Mouse (Mus musculus): ENCODE measurements around the gene Pced1b. TPM values are rescaled to one million over a fixed set of nuclear protein-coding genes. Genes with fewer than 3 reads are reported as not detected.
"Not testable (repeated sequence)": the region's sequence is repeated elsewhere in the genome, so short reads cannot be mapped to it uniquely, and the experiment has no call there.

Gene Pced1b
- polyA plus RNA-seq, 1 experiment from 2014 or later, result 2.3 TPM

DNA sequence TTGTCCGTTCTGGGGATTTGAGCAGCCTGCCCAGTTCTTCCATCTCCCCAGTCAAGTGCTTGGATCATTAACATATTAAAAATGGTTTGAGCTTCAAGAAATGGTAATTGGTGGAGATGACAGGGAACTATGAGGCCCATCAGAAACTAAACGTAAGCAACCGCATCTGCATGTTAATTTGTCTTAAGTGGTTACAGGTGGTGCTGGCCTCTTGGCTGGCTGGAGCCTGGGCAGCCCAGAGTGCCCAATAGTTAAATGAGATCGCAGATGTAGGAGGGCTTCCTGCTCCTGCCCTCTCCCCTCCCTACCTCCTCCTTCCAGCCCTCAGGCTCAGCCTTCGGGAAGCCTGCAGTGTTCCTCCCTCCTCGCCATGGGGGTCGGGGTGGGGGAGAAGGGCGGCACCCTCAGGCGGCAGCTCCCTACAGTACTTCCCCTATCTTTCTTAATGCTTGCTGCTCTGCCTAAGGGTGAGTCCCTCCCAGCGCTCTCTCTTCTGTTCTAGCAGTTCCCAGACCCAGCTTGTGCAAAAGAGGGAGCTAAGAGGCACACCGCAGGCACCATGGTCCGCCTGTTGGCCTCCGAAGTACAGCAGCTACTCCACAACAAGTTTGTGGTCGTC lies 136.7 kb downstream of the Pced1b start:
- Histone ChIP-seq H3K4me1 (peaks cover 17% of the 10 kb centered on the region), H3K27me3 (replicated peaks; ENCODE audit: low read depth, poor library complexity, severe bottlenecking) (no peaks in the 10 kb centered on the region), H3K9me3 (no peaks in the 10 kb centered on the region), H3K36me3 (replicated peaks) (no peaks in the 10 kb centered on the region; the same call in 1 of the 2 replicates), H3K4me3 (no peak overlapping the region), H3K27ac (replicated peaks) (peak overlapping the region; percentile 65; the same call in 1 of the 2 replicates)
- 61% methylated on average over 14 of the region's 14 CpGs for WGBS
- no peak for DNase-seq (ENCODE audit: low spot score)

DNA sequence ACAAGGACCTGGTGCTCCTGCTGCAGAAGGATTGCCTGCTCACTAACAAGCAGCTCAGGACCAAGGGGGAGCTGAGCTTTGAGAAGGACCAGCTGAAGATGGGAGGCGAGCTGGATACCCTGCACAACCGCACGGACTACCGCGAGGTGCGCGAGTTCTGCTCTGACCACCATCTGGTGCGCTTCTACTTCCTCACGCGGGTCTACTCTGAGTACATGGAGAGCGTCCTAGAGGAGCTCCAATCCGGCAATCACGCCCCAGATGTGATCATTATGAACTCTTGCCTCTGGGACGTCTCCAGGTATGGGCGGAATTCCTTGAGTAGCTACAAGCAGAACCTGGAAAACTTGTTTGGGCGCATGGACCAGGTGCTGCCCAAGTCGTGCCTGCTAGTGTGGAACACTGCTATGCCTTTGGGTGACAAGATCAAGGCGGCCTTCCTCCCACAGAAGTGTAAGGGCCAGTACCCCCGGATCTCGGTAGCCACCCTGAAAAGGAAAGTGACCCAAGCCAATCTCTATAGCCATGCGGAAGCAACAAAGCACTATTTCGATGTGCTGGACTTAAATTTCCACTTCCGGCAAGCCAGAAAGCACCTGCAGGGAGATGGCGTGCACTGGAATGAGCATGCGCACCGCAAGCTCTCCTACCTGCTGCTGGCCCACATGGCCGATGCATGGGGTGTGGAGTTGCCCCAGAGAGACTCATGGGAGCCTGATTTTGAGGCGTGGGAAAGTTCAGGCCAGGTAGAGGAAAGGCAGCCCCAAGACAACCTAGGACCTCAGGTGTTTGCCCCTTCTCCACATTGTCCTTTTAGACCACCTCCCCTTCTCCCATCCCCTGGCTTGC lies 137.5 kb downstream of the Pced1b start:
- H3K9me3 ChIP-seq, result no peaks in the 10 kb centered on the region
- no peaks in the 10 kb centered on the region for H3K27me3 ChIP-seq (replicated peaks; ENCODE audit: low read depth, poor library complexity, severe bottlenecking)
- no peaks in the 10 kb centered on the region; the same call in 1 of the 2 replicates for H3K36me3 ChIP-seq (replicated peaks)
- H3K4me3 ChIP-seq, result no peak overlapping the region
- peak overlapping the region; percentile 65; the same call in 1 of the 2 replicates for H3K27ac ChIP-seq (replicated peaks)
- 93% methylated on average over 28 of the region's 28 CpGs for WGBS
- DNase-seq (ENCODE audit: low spot score), result no peak
- H3K4me1 ChIP-seq, result peaks cover 17% of the 10 kb centered on the region

DNA sequence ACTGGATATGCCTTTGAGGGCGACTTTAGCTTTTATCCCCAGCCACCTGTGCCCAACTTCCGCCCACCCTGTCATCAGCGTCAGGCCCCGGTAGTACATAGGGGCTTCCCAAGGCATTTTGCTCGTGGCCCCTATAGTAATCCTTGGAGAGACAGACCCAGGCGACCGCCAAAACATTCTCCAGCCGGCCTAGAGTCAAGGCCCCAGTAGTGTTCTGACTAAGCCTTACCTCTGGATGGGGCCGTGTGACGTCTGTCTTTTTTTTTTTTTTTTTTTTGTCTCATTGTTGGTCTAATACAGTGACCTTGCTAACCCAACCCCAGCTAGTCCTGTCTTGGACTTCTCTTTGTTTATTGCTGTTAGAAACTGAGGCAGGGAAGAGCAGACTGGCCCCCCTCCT lies 138.3 kb downstream of the Pced1b start:
- not testable (repeated sequence) for H3K36me3 ChIP-seq (replicated peaks); H3K27ac ChIP-seq (replicated peaks); H3K4me3 ChIP-seq; H3K9me3 ChIP-seq; DNase-seq (ENCODE audit: low spot score); H3K27me3 ChIP-seq (replicated peaks; ENCODE audit: low read depth, poor library complexity, severe bottlenecking)
- H3K4me1 ChIP-seq, result peaks cover 14% of the 10 kb centered on the region
- 91% methylated on average over 10 of the region's 10 CpGs for WGBS

DNA sequence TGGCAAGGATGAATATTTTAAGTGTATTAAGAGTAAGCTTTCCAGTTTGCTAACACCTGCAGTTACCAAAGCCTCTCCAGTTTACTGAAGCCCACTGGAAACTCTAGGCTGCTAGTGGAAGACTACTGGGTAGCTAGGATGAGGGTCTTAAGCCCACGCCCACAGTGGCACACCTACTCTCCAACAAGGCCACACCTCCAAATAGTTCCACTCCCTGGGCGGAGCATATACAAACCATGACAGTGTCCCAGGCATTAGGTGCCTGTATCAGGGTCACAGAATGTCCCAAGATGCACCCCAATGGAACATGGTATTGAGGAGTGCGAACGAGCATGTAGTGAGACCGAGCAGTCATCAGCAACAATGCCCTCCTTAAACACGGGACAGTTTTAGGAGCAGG lies 140.9 kb downstream of the Pced1b start:
- no peaks in the 10 kb centered on the region for H3K9me3 ChIP-seq
- peaks cover 8% of the 10 kb centered on the region for H3K4me1 ChIP-seq
- no peaks in the 10 kb centered on the region for H3K27me3 ChIP-seq (replicated peaks; ENCODE audit: low read depth, poor library complexity, severe bottlenecking)
- no peak overlapping the region for H3K4me3 ChIP-seq
- 93% methylated on average over 6 of the region's 6 CpGs for WGBS
- DNase-seq (ENCODE audit: low spot score), result no peak
- no peaks in the 10 kb centered on the region; the same call in 1 of the 2 replicates for H3K36me3 ChIP-seq (replicated peaks)
- no peak overlapping the region for H3K27ac ChIP-seq (replicated peaks)

DNA sequence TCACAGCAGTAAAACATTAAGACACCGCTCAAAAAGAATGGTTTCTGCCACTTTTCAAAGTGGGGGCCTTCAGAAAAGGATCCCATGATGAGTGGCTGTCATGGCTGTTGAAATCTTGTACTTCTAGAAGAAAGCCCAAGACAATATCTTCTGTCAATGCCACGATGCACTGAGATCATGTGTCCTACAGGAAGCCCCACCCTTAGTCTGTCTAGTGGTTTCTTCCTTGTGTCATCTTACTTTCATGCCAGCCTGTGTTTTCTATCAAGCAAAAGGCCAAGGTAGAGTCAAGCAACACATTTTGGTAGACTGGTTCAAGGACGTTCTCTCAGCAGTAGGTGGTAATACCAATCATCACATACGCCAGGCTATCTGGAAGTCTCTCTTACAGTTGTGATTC lies 142.7 kb downstream of the Pced1b start:
- no peak overlapping the region for H3K4me3 ChIP-seq
- H3K9me3 ChIP-seq, result no peaks in the 10 kb centered on the region
- DNase-seq (ENCODE audit: low spot score), result no peak
- H3K4me1 ChIP-seq, result peaks cover 7% of the 10 kb centered on the region; the same call in 1 of the 2 replicates
- no peaks in the 10 kb centered on the region for H3K36me3 ChIP-seq (replicated peaks)
- WGBS, result 93% methylated on average over 4 of the region's 4 CpGs
- no peak overlapping the region for H3K27ac ChIP-seq (replicated peaks)
- H3K27me3 ChIP-seq (replicated peaks; ENCODE audit: low read depth, poor library complexity, severe bottlenecking), result no peaks in the 10 kb centered on the region

DNA sequence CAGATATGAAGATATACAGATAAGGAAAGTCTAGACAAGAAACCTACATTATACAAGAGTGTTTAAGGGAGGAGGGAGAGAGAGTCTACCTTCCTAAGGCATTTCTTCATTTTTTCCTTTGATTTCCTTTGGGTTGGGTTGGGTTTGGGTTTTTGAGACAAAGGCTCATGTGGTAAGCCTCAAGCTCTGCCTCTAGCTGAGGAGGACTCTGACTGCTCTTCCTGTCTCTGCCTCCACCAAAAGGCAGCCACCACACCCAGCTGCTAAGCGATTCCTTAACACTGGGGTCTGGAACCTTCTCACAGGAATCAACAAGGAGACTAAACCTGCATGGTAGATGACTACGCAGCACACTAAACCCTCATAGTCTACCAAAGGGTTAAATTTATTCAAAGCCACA lies 143.9 kb downstream of the Pced1b start:
- Histone ChIP-seq H3K9me3 (no peaks in the 10 kb centered on the region), H3K4me1 (peaks cover 8% of the 10 kb centered on the region; the same call in 1 of the 2 replicates), H3K4me3 (no peak overlapping the region), H3K27ac (replicated peaks) (no peak overlapping the region), H3K36me3 (replicated peaks) (no peaks in the 10 kb centered on the region), H3K27me3 (replicated peaks; ENCODE audit: low read depth, poor library complexity, severe bottlenecking) (no peaks in the 10 kb centered on the region)
- 91% methylated on average over 2 of the region's 2 CpGs for WGBS
- DNase-seq (ENCODE audit: low spot score), result no peak

DNA sequence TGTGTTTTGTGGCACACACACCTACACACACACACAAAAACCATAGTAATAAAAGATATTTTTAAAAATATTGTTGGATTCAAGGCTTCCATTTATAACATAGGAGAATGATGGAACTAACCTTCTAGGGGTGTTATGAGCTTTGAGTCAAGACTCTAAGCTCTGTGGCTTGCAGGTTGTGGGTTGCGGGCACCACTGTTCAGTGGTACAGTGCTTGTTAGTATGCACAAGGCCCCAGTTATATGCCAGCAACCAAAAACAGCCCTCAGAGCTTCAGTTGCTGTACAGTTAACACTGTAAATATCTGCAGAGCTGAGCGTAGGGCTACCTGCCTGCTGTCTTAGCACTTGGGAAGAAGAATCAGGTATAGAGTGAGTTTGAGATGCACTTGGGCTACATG lies 144.5 kb downstream of the Pced1b start:
- DNase-seq (ENCODE audit: low spot score), result no peak

DNA sequence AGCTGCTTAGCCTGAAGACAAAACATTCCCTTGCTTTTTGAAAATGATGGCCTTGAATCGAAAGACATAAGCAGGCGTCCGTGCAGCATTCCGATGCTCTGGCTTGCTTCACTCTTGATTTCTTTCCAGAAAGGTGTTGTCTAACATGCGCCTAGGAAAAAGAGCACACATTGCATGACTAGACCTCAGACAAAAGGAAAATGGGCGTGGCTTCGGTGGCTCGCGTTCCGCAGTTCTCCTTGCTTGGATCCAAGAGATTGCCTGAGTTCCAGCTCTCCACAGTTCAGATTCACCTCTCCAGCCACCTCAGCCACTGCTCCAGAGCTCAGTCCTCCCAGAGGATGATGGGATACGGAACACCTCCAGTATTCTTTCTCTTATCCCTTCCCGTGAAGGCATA lies 147.7 kb downstream of the Pced1b start:
- Histone ChIP-seq H3K4me1 (peaks cover 8% of the 10 kb centered on the region; the same call in 1 of the 2 replicates), H3K36me3 (replicated peaks) (no peaks in the 10 kb centered on the region), H3K27me3 (replicated peaks; ENCODE audit: low read depth, poor library complexity, severe bottlenecking) (no peaks in the 10 kb centered on the region), H3K9me3 (no peaks in the 10 kb centered on the region), H3K27ac (replicated peaks) (no peak overlapping the region; the same call in 1 of the 2 replicates), H3K4me3 (no peak overlapping the region)
- WGBS, result 85% methylated on average over 12 of the region's 12 CpGs
- DNase-seq (ENCODE audit: low spot score), result no peak

More for the DNA sequence above, 144.5 kb downstream of the Pced1b start:
- no peak overlapping the region for H3K27ac ChIP-seq (replicated peaks)
- peaks cover 8% of the 10 kb centered on the region; the same call in 1 of the 2 replicates for H3K4me1 ChIP-seq
- H3K4me3 ChIP-seq, result no peak overlapping the region
- no peaks in the 10 kb centered on the region for H3K36me3 ChIP-seq (replicated peaks)
- 93% methylated on average over 2 of the region's 2 CpGs for WGBS
- no peaks in the 10 kb centered on the region for H3K27me3 ChIP-seq (replicated peaks; ENCODE audit: low read depth, poor library complexity, severe bottlenecking)
- H3K9me3 ChIP-seq, result no peaks in the 10 kb centered on the region

DNA sequence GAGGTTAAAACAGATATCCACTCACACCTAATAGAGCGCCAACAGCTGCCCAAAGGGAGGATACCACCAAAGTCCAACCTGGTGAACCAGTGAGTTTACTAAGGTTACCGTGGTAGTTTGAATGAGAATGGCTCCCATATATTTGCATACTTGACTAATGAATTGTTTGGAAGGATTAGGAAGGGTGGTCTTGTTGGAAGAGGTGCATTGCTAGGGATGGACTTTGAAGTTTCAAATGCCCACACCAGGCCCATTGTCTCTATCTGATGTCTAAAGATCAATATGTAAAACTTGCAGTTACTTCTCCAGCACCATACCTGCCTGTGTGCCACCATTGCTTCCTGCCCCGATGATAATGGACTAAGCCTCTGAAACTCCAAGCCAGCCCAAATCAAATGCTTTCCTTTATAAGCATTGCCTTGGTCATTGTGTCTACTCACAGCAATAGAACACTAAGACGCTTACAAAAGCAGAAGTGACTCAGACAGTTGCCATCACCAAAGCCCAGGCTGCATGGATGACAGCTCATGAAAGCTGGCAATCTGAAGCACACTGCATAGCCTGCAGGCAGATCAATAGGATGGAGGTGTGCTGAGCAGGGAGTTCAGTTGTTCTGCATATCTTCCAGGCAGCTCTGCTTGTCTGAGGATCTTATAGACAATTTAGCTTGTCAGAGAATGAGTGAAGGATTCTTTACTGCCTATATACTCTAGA lies 149.8 kb downstream of the Pced1b start:
- H3K4me3 ChIP-seq, result no peak overlapping the region
- no peaks in the 10 kb centered on the region for H3K36me3 ChIP-seq (replicated peaks)
- H3K9me3 ChIP-seq, result no peaks in the 10 kb centered on the region
- H3K27ac ChIP-seq (replicated peaks), result no peak overlapping the region
- 93% methylated on average over 4 of the region's 4 CpGs for WGBS
- DNase-seq (ENCODE audit: low spot score), result no peak
- peaks cover 8% of the 10 kb centered on the region; the same call in 1 of the 2 replicates for H3K4me1 ChIP-seq
- H3K27me3 ChIP-seq (replicated peaks; ENCODE audit: low read depth, poor library complexity, severe bottlenecking), result no peaks in the 10 kb centered on the region

DNA sequence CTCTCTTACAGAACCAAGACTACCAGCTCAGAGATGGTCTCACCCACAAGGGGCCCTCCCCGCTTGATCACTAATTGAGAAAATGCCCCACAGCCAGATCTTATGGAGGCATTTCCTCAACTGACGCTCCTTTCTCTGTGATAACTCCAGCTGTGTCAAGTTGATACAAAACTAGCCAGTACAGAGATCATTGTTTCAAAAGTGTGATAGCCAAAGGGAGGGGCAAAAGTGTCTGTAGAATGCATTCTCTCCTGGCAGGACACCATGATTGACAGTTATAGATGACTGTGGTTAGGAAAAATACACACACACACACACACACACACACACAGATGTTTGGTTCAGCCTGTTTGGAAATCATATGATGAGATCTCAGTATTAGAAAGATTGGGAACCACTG lies 150.9 kb downstream of the Pced1b start:
- peaks cover 8% of the 10 kb centered on the region; the same call in 1 of the 2 replicates for H3K4me1 ChIP-seq
- WGBS, result 78% methylated on average over 2 of the region's 2 CpGs
- DNase-seq (ENCODE audit: low spot score), result no peak
- no peaks in the 10 kb centered on the region for H3K27me3 ChIP-seq (replicated peaks; ENCODE audit: low read depth, poor library complexity, severe bottlenecking)
- H3K36me3 ChIP-seq (replicated peaks), result no peaks in the 10 kb centered on the region
- H3K9me3 ChIP-seq, result no peaks in the 10 kb centered on the region
- no peak overlapping the region for H3K27ac ChIP-seq (replicated peaks)
- H3K4me3 ChIP-seq, result no peak overlapping the region

DNA sequence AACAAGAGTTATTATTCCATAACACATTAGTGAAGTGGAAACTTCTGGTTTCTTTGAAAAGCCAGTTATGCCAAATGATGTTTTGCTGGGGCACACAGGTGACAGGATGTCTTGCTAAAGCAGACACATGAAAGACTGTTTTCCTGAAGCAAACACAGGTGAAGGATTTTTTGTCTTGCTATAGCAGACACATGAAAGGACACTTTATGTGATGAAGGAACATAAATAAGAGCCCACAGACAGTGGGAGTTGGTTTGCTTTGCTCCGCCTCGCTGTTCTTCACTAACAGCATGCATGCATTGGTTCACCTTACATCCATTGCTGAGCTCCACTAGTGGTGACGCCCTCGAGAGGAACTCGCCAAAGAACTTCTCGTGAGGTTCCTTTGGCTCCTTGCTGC lies 154.0 kb downstream of the Pced1b start:
- H3K4me1 ChIP-seq, result no peaks in the 10 kb centered on the region
- H3K27ac ChIP-seq (replicated peaks), result no peak overlapping the region
- H3K4me3 ChIP-seq, result no peak overlapping the region
- no peaks in the 10 kb centered on the region for H3K27me3 ChIP-seq (replicated peaks; ENCODE audit: low read depth, poor library complexity, severe bottlenecking)
- no peaks in the 10 kb centered on the region for H3K9me3 ChIP-seq
- WGBS, result 86% methylated on average over 6 of the region's 6 CpGs
- DNase-seq (ENCODE audit: low spot score), result no peak
- H3K36me3 ChIP-seq (replicated peaks), result no peaks in the 10 kb centered on the region

DNA sequence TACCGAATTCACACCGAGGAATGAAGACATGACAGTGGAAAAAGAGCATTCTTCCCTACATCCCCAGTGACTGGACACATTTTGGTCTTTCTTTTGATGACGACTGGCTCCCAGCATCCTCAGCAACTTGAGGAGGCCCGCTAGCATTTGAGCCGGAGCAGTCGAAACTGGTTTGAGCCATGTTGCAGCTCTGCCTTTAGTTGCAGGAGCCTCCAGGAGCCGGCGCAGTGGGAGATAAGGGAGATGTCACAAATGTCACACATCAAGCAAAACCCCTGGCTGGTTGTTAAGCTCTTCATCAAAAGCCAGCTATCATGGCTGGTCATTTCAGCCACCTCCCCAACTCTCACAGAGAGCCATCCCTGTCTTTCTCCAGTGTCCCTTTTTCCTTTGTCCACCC lies 157.6 kb downstream of the Pced1b start:
- whole genome bisulfite sequencing, result 89% methylated on average over 8 of the region's 8 CpGs
- Histone ChIP-seq H3K36me3 (replicated peaks) (no peaks in the 10 kb centered on the region), H3K27me3 (replicated peaks; ENCODE audit: low read depth, poor library complexity, severe bottlenecking) (no peaks in the 10 kb centered on the region), H3K9me3 (no peaks in the 10 kb centered on the region), H3K4me1 (peaks cover 5% of the 10 kb centered on the region; the same call in 1 of the 2 replicates), H3K27ac (replicated peaks) (no peak overlapping the region), H3K4me3 (no peak overlapping the region)
- no peak for DNase-seq (ENCODE audit: low spot score)
